Mouse (Mus musculus) MN1 (cell line): ENCODE measurements around the gene Plekha4.
A peak's percentile ranks its signal among the peaks of the same experiment; 100 is the strongest.
"Not testable (repeated sequence)": the region's sequence is repeated elsewhere in the genome, so short reads cannot be mapped to it uniquely, and the experiment has no call there.

Experiments used
- DNase-seq: peaks from one replicate; pipeline ENCODE4 v3.0.0-alpha.2; 2016; ENCODE audit warnings: low spot score

Plekha4 gene

DNA sequence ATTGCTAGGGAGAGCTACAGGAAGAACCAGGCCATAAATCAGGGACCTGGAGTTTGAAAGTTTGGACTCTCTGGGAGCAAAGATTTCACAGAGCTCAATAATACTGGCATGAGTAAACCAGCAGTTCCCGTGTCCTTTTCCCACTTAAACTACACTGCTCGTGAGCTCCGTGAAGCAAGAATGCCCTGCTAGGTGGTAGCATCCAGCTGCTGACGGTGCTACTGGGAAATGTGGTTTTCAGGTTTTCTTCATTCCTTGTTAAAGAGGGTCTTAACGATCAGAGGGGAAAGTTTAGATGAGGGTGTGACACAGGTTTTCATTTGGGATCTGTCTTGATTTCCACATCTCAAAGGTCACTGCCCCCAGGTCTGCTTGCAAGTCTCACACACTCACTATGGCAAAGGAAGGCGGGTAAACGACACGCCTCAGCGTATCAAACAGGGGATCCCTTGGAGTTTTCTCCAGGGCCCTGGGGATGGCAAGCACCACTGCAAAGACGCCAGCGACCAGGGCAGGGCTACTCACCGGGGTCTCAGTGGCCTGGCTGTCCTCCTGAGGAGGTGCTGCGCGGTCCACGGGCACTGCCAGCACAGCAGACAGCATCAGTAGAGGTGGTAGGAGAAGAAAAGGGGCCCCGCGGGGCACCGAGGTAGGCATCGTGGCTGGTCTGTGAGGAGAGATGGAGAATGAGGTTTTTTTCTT lies 16.8 kb upstream of the Plekha4 start:
- DNase-seq: no peak

- peak; percentile 92 for DNase-seq
Observed at GRCm38 (mm10) chr7:45509912-45510787, 16.0 kb upstream of the Plekha4 start, which contains the start of gene Nucb1. Gene Nucb1, minus strand, starts transcription at chr7:45510406.

DNA sequence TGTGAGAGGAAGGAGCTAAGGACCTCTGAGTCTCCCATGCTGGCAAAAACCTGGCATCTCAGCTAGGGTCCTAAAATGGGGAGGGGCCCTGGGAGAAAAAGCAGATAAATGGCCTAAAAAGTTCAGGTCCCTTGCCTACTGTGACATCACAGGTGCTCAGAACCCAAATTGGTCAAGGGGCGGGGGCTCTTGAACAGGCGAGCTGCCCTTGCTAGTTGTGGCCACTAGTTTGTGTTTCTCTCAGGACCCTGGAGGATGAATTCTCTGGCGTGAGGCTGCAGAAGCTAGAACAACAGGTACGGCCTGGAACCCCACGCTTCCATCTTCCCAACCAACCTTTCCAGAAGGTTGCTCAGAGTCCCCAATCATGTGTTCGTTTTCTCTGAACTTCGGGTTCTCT lies 11.7 kb upstream of the Plekha4 start:
- no peak for DNase-seq

DNA sequence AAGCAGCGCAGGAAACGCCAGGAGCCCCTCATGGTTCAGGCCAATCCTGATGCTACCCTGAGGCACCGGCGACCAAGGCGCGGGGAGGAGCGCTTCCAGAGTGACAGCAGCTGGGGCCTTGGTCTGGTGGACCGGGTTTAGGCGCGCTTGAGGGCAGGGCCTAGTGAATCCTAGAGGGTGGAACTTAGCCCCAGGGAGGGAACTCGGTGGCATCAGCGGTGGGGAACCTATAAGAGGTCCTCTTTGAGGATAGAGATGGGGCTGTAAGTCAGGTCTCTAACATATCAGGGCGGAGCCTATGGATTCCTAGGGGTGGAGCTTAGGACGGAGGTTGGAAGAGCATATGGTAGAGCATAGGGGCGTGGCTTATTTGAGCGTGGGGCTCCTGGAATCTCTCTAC lies 10.7 kb upstream of the Plekha4 start:
- DNase-seq: peak; percentile 55

DNA sequence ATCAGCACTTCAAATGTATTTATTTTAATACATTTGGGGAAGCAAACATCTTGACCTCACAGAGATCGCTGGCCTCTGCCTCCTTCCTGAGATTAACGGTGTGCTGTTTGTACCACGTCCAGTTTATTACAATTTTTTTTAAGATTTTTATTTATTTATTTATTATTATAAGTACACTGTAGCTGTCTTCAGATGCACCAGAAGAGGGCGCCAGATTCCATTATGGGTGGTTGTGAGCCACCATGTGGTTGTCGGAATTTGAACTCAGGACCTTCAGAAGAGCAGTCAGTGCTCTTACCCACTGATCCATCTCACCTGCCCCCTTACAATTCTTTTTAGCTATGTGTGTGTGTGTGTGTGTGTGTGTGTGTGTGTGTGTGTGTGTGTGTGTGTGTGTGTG lies 9.3 kb upstream of the Plekha4 start:
- not testable (repeated sequence) for DNase-seq

DNA sequence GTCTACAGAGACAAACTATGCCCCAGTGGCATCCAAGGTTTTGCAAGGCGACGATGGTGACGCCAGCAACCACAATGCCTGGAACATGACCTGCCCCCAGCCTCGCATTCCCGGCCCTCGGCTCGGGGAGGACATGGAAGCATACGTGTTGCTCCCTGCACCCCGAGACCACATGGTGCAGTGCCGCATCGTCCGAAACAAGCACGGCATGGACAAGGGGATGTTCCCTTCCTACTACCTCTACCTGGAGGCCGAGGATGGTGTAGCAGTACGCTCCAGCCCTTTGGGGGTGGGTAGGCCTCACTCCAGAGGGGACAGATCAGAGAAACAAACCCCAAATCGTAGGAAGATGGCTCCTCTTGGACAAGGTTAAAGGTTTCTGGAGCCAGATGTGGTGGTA lies 7.5 kb upstream of the Plekha4 start:
- DNase-seq: no peak

GRCm38 (mm10) chr7:45519345-45520120 lies 6.6 kb upstream of the Plekha4 start:
- no peak for DNase-seq

DNA sequence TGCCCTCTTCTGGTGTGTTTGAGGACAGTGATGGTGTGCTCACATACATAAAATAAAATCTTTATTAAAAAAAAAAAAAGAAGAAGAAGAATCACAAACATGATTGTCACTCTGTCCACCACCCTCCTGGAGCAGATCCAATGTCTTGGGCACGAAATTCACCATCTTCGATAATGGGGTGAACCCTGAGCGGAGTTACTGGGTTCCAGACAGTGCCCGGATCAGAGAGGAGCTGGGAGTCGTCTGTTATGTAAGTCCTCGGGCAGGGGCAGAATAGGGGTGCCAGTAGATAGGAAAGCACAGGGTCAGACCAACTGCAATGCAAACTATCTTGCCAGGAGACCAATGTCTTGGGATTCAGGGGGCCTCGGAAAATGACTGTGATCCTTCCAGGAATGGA lies 5.5 kb upstream of the Plekha4 start:
- DNase-seq: no peak

DNA sequence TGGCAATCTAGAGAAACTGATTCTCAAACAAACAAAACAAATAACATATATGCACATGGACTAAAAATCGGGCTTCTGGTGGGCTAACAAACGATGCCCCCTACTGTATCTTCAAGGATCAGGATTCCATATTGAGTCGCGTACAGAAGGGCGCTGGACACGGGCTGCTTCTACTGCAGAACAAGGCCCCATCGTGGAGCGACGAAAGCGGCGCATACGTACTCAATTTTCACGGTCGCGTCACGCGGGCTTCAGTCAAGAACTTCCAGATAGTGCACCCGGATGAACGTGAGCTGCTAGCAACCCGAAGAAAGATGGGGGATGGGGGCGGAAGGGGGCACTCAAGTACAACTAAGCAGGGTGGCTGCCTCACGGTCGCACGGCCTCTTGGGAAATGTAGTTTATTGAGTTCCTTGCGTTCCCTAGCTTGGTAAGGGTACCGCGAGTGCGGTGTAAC lies 4.4 kb upstream of the Plekha4 start:
- peak; percentile 88 for DNase-seq

DNA sequence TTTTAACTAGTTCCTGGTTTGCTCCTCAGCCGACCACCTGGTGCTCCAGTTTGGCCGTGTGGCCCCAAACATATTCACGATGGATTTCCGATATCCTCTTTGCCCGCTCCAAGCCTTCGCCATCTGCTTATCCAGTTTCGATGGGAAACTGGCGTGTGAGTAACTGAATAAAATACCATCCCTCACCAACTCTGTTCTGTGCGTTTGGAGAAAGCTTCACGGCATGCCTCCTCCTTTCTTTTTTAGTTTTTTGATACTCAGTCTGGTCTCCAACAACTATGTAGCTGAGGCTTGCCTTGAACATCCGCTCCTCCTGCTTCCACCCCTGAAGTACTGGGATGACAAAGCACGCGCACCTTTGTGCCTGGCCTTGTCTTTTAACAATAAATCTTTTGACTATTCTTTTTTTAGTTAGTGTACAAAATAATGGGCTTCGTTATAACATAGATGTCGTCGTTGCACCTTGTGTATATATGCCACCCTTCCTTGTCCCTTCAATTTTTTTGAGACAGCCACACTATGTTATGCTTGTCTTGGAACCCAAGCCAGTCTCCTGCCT lies 3.9 kb upstream of the Plekha4 start:
- DNase-seq: no peak

DNA sequence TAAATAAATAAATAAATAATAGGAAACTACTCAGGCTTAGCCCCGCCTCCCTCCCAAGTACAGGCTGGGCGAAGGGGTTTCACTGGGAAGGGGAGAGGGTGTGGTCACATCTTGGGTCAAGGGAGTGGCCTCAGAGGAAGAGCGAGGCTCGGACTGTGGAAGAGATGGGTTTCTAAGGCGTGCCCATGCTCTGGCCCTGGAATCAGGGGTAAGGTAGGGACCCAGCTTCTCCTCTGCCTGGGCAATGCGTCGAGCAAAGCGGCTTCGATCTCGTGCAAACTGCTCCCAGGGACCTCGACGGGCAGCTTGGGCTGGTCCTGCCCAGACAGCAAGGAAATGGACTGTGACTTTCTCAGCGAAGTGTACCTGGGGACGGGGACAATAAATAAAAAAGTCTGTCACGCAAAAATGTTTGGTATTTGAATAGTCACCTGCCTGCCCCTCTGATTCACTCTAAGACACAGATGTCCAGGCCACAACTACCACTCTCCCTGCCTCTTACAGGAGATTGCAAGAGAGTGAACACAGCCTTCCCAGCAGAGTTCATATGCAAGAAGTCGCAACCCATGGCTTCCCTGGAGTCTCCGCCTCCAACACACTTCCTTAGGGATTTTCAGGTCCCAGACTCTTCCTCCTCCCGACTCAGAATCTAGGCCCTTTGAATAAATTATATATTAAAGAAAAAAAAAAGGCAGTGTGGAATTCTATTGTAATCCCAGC lies 3.0 kb upstream of the Plekha4 start:
- DNase-seq: peak; percentile 62

DNA sequence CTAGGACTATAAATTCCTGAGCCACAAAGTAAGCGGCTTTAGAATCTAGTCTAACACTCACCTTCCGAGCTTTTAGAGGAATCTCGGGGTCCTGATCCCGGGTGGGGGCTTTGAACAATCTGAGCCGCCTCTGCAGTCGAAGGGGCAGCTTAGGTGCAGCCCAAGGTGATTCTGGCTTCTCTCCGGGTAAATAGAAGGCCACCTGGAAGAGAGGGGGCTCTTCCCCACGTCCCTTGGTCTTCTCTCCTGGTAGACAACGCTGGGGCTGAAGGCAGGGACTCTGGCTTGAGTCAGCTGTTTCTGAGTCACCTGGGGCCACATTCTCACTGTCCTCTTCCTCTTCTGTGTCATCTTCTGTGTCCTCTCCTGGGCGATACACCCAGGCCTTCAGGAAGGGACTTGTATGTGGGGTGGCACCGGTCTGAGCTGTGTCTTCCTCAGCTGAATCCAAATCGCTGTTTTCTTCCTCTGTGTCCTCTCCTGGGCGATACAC lies 2.4 kb upstream of the Plekha4 start:
- DNase-seq: peak; percentile 33

GRCm38 (mm10) chr7:45524841-45525621 lies 1.1 kb upstream of the Plekha4 start:
- DNase-seq: peak; percentile 59

DNA sequence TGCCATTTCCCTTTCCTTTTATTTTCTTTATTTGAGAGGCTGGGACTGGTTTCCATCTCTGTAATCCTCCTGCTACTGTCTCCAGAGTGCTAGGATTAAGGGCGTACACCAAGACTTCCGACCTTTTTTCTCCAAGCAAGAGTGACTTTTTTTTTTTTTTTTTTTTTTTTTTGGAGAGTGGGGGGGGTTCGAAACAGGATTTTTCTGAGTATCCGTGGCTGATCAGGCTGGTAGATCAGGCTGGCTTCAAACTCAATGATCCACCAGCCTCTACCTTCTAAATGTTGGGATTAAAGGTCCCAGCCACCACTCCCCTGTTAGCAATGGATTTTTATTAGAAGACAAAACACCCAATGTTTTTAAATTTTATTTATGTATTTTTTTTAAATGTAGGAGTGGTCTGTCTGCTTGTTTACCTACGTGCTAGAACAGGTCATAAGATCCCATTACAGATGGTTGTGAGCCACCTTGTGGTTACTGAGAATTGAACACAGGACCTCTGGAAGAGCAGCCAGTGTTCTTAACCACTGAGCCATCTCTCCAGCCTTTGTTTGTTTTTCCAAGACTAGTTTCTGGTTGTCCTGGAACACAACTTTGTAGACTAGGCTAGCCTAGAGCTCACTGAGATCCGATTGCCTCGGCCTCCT lies 467 bp downstream of the Plekha4 start:
- peak; percentile 56 for DNase-seq

GRCm38 (mm10) chr7:45527169-45527568 lies 1.0 kb downstream of the Plekha4 start:
- not testable (repeated sequence) for DNase-seq

GRCm38 (mm10) chr7:45529461-45529860 lies 3.3 kb downstream of the Plekha4 start:
- no peak for DNase-seq

DNA sequence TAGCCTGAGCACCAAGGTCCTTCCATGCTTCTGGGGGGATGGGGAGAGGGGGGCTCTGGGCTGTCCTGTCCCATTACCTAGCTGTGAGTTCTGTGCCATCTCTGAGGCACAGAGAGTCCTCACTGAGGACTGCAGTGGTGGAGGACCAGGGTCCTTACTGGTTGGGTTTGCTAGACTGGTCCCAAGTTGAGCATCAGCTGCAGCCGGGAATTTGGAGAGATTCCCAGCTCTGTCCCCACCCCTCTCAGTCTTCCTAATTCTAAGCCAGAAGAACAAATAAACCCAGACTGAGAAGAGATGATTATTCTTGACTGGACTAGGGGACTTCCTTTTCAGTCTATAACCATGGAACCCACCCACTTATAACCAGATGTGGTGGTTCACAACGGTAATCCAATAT lies 4.5 kb downstream of the Plekha4 start:
- DNase-seq: no peak

DNA sequence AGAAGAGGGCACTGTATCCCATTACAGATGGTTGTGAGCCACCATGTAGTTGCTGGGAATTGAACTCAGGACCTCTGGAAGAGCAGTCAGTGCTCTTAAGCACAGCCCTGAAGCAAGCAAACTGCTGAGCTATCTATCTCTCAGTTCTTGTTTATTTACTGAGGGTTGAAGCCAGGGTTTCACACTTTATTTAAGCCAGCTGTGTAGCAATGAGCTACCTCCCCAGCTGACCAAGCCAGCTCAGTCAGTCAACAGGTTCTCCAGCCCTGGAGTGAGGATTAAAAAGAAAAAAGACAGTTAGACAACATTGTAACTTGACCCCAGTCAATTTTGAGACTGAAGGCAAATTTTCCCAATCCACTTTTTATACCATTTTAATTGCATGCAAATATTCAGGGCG lies 9.5 kb downstream of the Plekha4 start:
- DNase-seq: no peak

DNA sequence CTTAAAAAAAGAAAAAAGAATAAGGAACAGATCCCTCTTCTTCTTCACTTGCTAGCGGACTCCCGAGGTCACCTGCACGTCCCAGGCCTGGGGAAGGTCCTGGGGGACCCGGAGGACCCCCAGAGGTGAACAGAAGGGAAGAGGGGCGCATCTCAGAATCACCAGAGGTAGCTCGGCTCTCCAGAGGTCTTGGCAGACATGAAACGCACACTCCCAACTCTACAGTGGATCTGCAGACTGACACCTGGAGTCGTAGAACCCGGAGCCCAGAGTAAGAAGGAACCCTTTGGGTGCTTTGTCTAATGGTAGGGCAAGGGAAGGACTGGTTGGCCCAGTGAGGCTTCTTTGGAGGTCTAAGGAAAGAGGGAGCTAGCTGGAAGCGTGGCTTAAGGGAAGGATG lies 11.5 kb downstream of the Plekha4 start:
- no peak for DNase-seq
